In genomic region chr11:45274446-45275119, GRCm38 (mm10) we compare ENCODE assay signal across 10 mouse cellular contexts.
A peak's percentile ranks its signal among the peaks of the same experiment; 100 is the strongest.
DNase-seq lines count a peak whose midpoint lies in the region; ATAC-seq and TF ChIP-seq lines count a peak whose summit lies in the region.
"Had no signal": no experiment of that assay in that cellular context is flagged by ENCODE, and none has a peak within 500 bp of the region (broad histone marks: within the 10 kb centered on the region; RNA-seq: fewer than 3 reads in every experiment).

No protein-coding gene starts in this region.

- peak; percentile 31 for DNase-seq in left cerebral cortex, postnatal 4 days
- DNase-seq in left cerebral cortex, adult 18-20 months (ENCODE audit: low spot score in 2 of 2) = no peak
- DNase-seq in cerebellum, adult 8-10 months = peak; percentile 5
- DNase-seq in gastrocnemius, postnatal 14 days = peak; percentile 54
- DNase-seq in stomach, postnatal 0 days (ENCODE audit: low spot score) = no peak
- no peak for DNase-seq in adrenal gland, postnatal 25 days
- DNase-seq in layer of hippocampus, adult 11-12 months (ENCODE audit: low spot score) = no peak

- no peak overlapping the region for H3K4me3 ChIP-seq in neural tube, embryonic 15.5 days (replicated peaks)
- H3K4me3 ChIP-seq in stomach, postnatal 0 days (ENCODE audit: low read depth, low read length) = no peak overlapping the region
- H3K4me3 ChIP-seq: embryonic facial prominence, embryonic 15.5 days; kidney, embryonic 15.5 days had no signal

- ATAC-seq in neural tube, embryonic 15.5 days (ENCODE audit: low FRiP score) = no peak
- ATAC-seq in stomach, postnatal 0 days (ENCODE audit: low FRiP score, low TSS enrichment) = no peak

- no peaks in the 10 kb centered on the region for H3K9me3 ChIP-seq in neural tube, embryonic 15.5 days (replicated peaks)
- H3K9me3 ChIP-seq in stomach, postnatal 0 days (ENCODE audit: control insufficient read depth, low read length) = no peaks in the 10 kb centered on the region
- H3K9me3 ChIP-seq: embryonic facial prominence, embryonic 15.5 days; kidney, embryonic 15.5 days had no signal

- intact Hi-C loops in left cerebral cortex, postnatal 4 days (cut with DNase I) = no loop called here
- intact Hi-C loops in gastrocnemius, postnatal 14 days (cut with DNase I; ENCODE audit: low total_unique reads) = no loop called here

- no peak overlapping the region for H3K9ac ChIP-seq in neural tube, embryonic 15.5 days (replicated peaks)
- no peak overlapping the region for H3K9ac ChIP-seq in stomach, postnatal 0 days (ENCODE audit: low read length)
- H3K9ac ChIP-seq: embryonic facial prominence, embryonic 15.5 days; kidney, embryonic 15.5 days had no signal

- WGBS in neural tube, embryonic 15.5 days = 83% methylated on average over 10 of the region's 10 CpGs
- WGBS in stomach, postnatal 0 days = 55% methylated on average over 10 of the region's 10 CpGs

- H3K27me3 ChIP-seq in neural tube, embryonic 15.5 days (replicated peaks) = no peaks in the 10 kb centered on the region
- H3K27me3 ChIP-seq in stomach, postnatal 0 days (ENCODE audit: control insufficient read depth, insufficient read depth, low read length) = no peaks in the 10 kb centered on the region
- H3K27me3 ChIP-seq: embryonic facial prominence, embryonic 15.5 days; kidney, embryonic 15.5 days had no signal

- 0 out of 2 replicates have a peak overlapping the region, but pooled peaks have one; percentile 20 for H3K27ac ChIP-seq in neural tube, embryonic 15.5 days (replicated peaks)
- H3K27ac ChIP-seq in stomach, postnatal 0 days (replicated peaks) = no peak overlapping the region
- H3K27ac ChIP-seq: embryonic facial prominence, embryonic 15.5 days; kidney, embryonic 15.5 days had no signal

- no peak for TF ChIP-seq EP300 in stomach, postnatal 0 days (optimal IDR thresholded peaks at IDR 0.05)

- H3K36me3 ChIP-seq in neural tube, embryonic 15.5 days = no peaks in the 10 kb centered on the region
- no peaks in the 10 kb centered on the region for H3K36me3 ChIP-seq in stomach, postnatal 0 days (ENCODE audit: control insufficient read depth, insufficient read depth, low read length)
- H3K36me3 ChIP-seq: embryonic facial prominence, embryonic 15.5 days; kidney, embryonic 15.5 days had no signal

- no peak for TF ChIP-seq CTCF in stomach, postnatal 0 days (IDR thresholded peaks at IDR 0.05; ENCODE audit: low read depth)

- H3K4me2 ChIP-seq in neural tube, embryonic 15.5 days = no peak overlapping the region
- no peak overlapping the region for H3K4me2 ChIP-seq in stomach, postnatal 0 days (replicated peaks; ENCODE audit: low read depth)
- H3K4me2 ChIP-seq: embryonic facial prominence, embryonic 15.5 days; kidney, embryonic 15.5 days had no signal

- H3K4me1 ChIP-seq in neural tube, embryonic 15.5 days = 0 out of 2 replicates have a peak, but pooled peaks cover 4% of the 10 kb centered on the region
- H3K4me1 ChIP-seq in stomach, postnatal 0 days (replicated peaks; ENCODE audit: control insufficient read depth, insufficient read depth) = no peaks in the 10 kb centered on the region
- H3K4me1 ChIP-seq: kidney, embryonic 15.5 days had no signal

Comparison
In these comparisons a context has a peak if more than half of its experiments do, and no peak if none do; other contexts are left out.
1. DNase-seq: peak in left cerebral cortex, postnatal 4 days (single experiment), cerebellum, adult 8-10 months (single experiment) and gastrocnemius, postnatal 14 days (single experiment); none in left cerebral cortex, adult 18-20 months (0 of 2), stomach, postnatal 0 days (single experiment), adrenal gland, postnatal 25 days (single experiment) and layer of hippocampus, adult 11-12 months (single experiment).